16 mouse cellular contexts compared by ENCODE assay signal in the genomic region with DNA sequence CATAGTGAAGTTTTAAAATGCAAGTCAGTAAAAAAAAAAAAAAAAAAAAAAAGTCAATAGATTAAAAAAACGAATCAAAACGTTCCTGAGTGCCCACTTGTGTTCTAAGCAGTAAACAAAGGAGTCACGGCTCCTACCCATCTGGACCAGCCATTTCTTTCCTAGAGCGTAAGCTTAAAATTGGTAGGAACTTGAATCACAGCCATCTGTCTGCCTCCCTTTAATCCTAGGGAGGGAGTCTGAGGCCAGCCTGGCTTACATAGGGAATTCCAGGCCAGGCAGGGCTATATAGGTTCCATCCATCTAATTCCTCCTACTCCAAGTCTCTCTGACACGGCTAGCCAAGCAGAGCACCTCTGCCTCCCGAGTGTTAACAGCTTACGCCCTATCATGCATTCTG. TPM values are rescaled to one million over a fixed set of nuclear protein-coding genes. Genes with fewer than 3 reads are reported as not detected.
DNase-seq lines count a peak whose midpoint lies in the region; ATAC-seq lines count a peak whose summit lies in the region.
"Had no signal": no experiment of that assay in that cellular context is flagged by ENCODE, and none has a peak within 500 bp of the region (broad histone marks: within the 10 kb centered on the region; RNA-seq: fewer than 3 reads in every experiment).

No protein-coding gene starts in this region.

- intact Hi-C loops in left cerebral cortex, postnatal 25 days (cut with DNase I): loop anchor here (5.0 kb wide), 1 partner anchor 187 kb away; no protein-coding TSS in a partner anchor
- intact Hi-C loops in left cerebral cortex, postnatal 4 days (cut with DNase I): no loop called here

- DNase-seq in heart, adult 11 months: peak; percentile 81
- no peak for DNase-seq in heart, postnatal 4 days
- DNase-seq in left cerebral cortex, postnatal 25 days (ENCODE audit: low spot score in 2 of 2): peak; percentile 8 to 22
- DNase-seq in left cerebral cortex, postnatal 4 days: no peak
- DNase-seq in liver: no peak
- DNase-seq in embryo, embryonic 11 days: no peak
- DNase-seq: adrenal gland, postnatal 14 days; cerebellum, adult 2 months; cerebellum, postnatal 10 days; gastrocnemius, postnatal 10 days; heart, adult 2 months; heart, postnatal 14 days had no signal

- ATAC-seq in erythroid progenitor cell, adult 5-6 weeks (replicated peaks; ENCODE audit: low FRiP score, poor library complexity, severe bottlenecking): 0 out of 2 replicates have a peak, but pooled peaks have one; percentile 19
- ATAC-seq: activated CD4-positive, CD25-positive, alpha-beta regulatory T cell, adult 4 months; forebrain, embryonic 14.5 days; Patski had no signal

RNA-seq across cellular contexts. Expression of gene Pold3, which starts 7.5 kb away (rescaled TPM):
- 10 to 100 TPM; 28.9 to 29.1 TPM for total RNA-seq in heart, postnatal 4 days (2021)
- total RNA-seq in left cerebral cortex, postnatal 25 days (2021): 10 to 100 TPM; 32.9 to 35.7 TPM
- total RNA-seq in left cerebral cortex, postnatal 4 days (2021): 10 to 100 TPM; 49.6 to 51.8 TPM
- 54.9 and 62.0 TPM in 2 replicates for total RNA-seq in erythroid progenitor cell, adult 5-6 weeks (2015; ENCODE audit: low replicate concordance)
- 129 and 249 TPM in 2 replicates for total RNA-seq in erythroid progenitor cell, adult 5-6 weeks (2017; ENCODE audit: low replicate concordance)

RNA-seq across cellular contexts. Expression of gene Lipt2, which starts 45.3 kb away (rescaled TPM):
- total RNA-seq in heart, postnatal 4 days (2021): 1 to 10 TPM; 6.8 to 7.7 TPM
- 1 to 10 TPM; 4.9 to 5.4 TPM for total RNA-seq in left cerebral cortex, postnatal 25 days (2021)
- 1 to 10 TPM; 6.8 to 7.6 TPM for total RNA-seq in left cerebral cortex, postnatal 4 days (2021)
- total RNA-seq in erythroid progenitor cell, adult 5-6 weeks (2015; ENCODE audit: low replicate concordance): not detected in 2 replicates
- total RNA-seq in erythroid progenitor cell, adult 5-6 weeks (2017; ENCODE audit: low replicate concordance): not detected in 2 replicates

Comparison
In these comparisons a context has a peak if more than half of its experiments do, and no peak if none do; other contexts are left out.
1. DNase-seq: peak in heart, adult 11 months (single experiment) and left cerebral cortex, postnatal 25 days (2 of 2); none in heart, postnatal 4 days (single experiment), left cerebral cortex, postnatal 4 days (single experiment), liver (single experiment) and embryo, embryonic 11 days (single experiment).
2. RNA of gene Lipt2, which starts 45.3 kb away (total RNA-seq): 6.8 to 7.7 TPM in heart, postnatal 4 days, 6.8 to 7.6 TPM in left cerebral cortex, postnatal 4 days and 4.9 to 5.4 TPM in left cerebral cortex, postnatal 25 days; not detected in erythroid progenitor cell, adult 5-6 weeks; every median in the first group is over 4 times any median in the second.